Mouse (Mus musculus) adrenal gland, adult 8-10 months (tissue): ENCODE measurements around the gene Cacnb3. TPM values are rescaled to one million over a fixed set of nuclear protein-coding genes. Genes with fewer than 3 reads are reported as not detected.
"Not testable (repeated sequence)": the region's sequence is repeated elsewhere in the genome, so short reads cannot be mapped to it uniquely, and the experiment has no call there.

Source experiments
- DNase-seq: peaks from one replicate; pipeline ENCODE4 v3.0.0; 2022
- total RNA-seq, 4 experiments: library from RNA; stranded (reverse); gene quantifications; 2 replicates each; pipeline ENCODE4 v1.2.4; 2022

Cacnb3 gene
- total RNA-seq: 10 to 100 TPM; 13.4 to 19.6 (median 15.7) TPM

DNA sequence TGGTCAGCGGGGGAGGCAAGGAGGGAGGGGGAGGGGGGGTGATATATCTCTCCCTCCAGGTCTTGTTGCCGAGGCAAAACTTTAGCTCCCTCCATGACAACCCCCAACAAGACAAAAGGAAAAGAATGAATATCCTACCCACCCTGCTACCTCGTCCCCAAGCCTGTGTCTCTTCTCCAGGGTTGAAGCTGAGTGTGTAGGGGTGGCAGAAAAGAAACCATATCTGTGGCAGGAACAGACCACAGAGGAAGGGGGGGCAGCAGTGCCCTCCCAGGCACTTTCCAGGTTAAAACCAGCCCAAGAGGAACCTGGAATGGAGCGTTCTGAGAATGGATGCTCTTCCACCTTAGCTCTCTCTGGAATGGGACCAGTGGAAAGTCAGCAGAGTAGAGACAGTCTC lies at the start of gene Cacnb3:
Cacnb3 (plus strand) TSS at position 301 of the 400 bp plus-strand sequence.
- DNase-seq: no peak

DNA sequence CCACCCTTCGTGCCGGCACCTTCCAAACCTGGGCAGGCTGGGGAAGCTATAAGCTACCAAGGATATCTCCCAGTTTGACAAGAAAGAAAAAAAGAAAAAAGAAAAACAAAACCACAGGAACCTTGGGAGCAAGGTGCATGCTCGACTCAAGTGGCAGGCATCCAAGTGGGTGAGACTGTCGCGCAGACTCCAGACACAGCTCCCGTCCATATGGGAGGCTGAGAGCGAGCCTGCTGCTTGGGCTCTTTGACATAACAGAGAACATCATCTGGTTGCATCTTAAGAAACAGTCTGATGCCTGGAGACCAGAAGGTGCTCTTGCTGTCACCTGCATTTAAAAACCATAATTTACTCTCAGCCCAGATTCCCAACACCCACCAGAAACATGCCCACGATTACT lies 48.2 kb upstream of the Cacnb3 start:
- no peak for DNase-seq

DNA sequence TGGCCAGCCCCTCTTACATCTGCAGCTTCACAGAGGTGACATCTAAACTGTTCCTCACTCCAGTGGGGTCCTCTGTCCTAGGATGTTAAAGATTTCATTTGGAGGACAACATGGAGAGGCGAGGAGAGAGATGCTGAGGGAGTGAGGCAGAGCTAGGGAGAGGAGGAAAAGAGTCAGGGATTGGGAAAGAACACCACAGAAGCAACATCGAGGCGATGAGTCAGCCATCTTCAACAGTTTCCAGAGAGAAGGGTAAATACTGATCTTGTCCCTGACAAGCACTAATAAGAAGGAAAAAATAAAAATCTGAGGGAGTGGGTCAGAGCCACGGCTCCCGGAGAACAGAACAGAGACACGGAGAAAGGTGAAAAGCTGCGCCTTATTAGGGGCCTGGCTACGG lies 47.6 kb upstream of the Cacnb3 start:
- DNase-seq: no peak

DNA sequence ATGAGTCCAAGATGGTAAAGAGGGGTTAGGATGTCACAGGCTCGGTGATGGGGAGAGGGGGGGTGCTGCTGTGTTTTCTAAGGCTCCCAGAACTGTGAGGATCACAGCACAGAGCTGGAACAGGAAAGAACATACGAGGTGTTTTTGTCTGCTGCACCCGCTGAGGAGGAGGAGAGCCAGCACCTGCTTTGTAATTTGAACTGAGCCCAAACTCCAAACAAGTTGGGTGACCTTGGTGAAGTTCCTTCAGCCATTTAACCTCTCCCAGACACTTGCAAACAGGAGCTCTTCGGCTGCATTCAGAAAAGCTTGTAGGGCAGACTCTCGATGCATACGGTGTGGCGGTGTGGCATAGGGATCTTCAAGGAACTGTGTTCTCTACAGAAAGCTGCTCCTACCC lies 45.2 kb upstream of the Cacnb3 start:
- DNase-seq: no peak

DNA sequence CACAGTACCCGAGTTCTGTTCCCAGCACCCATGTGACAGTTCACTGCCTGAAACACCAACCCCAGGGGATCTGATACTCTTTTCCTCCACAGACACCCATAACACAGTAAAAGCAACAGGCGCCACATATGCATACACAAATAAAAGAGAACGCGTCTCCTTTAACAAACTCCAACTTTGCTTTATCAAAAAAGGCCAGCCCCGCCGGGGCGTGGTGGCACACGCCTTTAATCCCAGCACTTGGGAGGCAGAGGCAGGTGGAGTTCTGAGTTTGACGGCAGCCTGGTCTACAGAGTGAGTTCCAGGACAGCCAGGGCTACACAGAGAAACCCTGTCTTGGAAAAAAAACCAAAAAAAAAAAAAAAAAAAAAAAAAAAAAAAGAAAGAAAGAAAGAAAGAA lies 44.5 kb upstream of the Cacnb3 start:
- not testable (repeated sequence) for DNase-seq

DNA sequence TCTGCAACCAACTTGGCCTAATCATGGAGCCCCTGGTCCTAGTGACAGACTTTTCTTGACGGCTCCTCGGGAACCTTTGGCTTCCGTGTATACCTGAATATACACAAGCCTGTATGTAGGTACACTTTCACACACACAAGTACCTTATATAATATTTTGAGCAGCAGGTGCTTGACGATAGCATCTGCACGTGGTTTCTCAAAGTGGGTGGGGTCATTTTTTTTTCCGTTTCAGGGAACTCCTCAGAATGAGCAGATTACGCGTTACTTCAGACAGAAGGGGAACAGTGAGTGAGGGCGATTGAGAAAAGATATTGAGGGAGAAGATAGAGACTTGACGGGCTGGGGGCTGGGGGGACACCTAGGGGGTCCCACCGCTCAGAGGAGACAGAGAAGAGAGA lies 42.9 kb upstream of the Cacnb3 start:
- DNase-seq: no peak

DNA sequence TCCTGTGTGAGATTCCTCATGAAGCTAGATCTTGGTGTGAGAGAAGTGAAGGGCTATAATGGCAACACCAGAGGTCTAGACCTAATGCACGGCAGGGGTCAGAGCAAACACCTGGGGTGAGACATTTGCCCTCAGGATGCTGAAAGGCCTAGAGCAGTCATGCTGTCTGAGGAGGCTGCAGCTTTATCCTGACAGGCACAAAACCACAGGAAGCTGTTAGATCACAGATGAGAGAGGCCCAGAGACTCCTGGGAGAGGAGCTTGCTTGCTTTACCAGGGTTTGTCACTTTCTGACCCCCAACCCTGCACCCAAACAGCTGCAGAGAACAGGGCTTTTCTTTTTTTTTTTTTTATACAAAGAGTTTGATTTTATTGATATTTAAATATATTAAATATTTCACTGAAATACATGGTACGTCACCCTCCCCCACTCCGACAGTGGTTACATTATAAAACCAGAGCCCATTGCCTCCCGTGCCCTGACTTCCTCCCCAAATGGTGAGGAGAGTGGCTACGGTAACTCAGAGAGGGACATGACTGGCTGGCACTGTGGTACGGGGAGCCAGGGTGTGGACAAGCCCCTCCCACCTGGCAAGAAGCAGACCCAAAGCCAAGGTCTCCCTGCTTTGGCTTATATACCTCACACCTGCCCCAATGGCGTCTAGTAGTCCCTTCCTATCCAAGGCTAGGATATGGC lies 40.9 kb upstream of the Cacnb3 start:
- no peak for DNase-seq

DNA sequence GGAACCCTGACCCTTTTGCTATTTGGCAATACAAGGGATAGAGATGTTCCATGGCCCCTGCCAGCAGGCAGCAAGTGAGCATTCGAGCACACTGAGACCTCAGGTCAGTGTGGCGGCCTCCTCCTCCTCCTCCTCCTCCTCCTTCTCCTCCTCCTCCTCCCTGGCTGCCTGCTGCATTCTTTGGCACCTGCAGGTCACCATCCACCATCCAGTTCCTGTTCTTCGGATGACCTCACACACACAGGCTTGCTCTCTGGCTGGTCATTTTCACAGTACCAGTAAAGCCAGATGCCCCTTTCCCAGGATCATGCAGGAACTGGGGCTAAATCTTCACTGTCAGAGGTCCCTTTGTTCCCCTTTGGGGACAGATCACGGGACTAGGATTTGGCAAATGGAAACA lies 39.2 kb upstream of the Cacnb3 start:
- DNase-seq: no peak

DNA sequence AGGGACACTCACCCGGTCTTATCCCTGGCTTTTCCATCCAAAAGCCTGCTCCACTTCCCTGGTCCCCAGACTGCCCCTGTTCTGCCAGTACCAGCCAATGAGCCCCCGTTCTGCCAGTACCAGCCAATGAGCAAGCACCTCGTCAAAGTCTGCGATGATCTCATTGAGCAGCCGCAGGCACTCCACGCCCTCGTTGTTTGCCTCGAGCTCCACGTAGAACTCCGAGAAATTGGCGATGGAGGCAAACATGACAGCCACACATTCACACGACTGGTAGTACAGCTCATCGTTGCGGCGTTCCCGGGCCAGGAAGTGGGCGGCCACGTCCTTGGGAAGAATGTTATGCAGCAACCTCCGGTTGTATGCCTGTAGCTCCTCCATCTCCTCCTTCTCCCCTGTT lies 36.4 kb upstream of the Cacnb3 start:
- no peak for DNase-seq

DNA sequence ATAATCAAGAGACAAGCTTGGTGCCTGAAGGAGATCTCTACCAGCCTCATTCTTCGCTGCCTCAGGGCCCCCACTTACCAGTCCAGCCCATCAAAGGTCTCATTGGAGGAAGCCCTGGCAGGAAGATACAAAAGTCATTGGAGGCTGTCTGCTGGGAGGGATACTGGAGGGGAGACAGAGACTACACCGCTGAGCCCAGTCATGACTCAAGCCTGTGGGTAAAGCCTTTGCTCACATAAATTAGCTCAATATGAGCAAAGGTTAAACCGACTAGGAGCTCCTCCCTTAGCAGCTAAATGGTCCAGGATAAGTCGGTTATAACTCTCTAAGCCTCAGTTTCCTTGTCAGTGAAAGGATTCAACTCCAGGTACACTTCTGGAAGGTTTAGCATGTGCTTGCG lies 35.6 kb upstream of the Cacnb3 start:
- no peak for DNase-seq

DNA sequence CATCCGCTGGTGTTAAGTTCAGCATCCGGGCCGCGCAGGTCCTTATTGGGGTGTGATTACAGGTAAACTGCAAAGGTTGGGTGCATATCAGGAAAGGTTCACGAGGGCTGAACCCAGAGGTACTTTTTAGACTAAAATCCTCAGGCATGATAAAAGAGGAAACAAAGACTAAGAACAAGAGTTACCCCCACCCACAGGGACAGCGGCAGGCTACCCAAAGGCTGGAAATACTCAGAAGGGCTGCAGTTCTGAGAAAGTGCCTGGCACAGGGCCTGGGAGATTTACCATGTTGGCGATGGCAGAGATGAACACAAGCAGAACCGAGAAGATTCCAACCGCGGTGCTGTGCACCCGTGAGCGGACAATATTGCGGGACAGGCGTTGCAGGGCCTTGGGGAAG lies 34.0 kb upstream of the Cacnb3 start:
- DNase-seq: no peak

DNA sequence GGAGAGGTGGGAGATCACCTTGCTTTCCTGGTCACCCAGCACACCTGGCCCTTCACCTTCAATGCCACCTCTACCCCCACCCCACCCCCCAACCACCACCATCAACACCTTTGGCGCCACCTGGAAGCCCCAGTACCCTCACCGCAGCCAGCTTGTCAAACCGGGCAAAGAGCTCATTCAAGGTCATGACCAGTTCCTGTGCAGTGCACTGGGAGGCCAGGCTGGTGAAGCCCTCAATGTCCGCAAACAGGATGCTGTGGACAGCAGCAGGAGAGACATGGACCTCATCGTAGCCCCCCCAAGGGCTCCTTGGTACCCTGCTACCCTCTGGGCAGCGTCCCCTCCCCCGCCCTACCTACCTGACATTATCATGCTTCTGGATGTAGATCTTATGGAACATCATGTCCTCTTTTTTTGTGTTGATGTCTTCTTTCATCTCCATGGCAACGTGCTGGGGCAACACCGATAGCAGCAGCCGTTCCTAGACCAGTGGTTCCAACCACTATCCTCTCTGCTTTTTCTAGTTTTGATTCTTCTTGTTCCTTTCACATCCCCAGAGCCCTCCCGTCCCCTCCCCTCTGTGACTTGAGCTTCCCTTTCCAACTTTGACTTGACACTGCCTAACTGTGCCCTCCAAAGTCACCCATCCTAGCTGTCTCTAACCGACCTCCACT lies 30.5 kb upstream of the Cacnb3 start:
- DNase-seq: no peak

DNA sequence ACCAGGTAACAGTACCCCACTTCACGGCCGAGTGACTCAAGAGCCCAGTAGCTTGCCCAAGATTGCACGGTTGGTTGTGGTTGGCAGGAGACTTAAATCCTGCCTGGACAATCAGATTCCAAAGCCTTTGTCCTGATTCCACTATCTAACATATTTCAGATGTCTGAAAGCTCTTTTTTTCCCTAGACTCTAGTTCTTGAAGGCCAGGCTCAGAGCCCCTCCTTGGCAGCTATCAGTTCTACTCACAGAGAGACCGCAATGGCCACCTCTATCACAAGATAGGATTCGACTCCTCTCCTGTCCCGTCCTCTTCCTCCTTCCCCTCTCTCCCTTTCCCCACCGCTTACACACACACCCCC lies 28.8 kb upstream of the Cacnb3 start:
- DNase-seq: no peak

DNA sequence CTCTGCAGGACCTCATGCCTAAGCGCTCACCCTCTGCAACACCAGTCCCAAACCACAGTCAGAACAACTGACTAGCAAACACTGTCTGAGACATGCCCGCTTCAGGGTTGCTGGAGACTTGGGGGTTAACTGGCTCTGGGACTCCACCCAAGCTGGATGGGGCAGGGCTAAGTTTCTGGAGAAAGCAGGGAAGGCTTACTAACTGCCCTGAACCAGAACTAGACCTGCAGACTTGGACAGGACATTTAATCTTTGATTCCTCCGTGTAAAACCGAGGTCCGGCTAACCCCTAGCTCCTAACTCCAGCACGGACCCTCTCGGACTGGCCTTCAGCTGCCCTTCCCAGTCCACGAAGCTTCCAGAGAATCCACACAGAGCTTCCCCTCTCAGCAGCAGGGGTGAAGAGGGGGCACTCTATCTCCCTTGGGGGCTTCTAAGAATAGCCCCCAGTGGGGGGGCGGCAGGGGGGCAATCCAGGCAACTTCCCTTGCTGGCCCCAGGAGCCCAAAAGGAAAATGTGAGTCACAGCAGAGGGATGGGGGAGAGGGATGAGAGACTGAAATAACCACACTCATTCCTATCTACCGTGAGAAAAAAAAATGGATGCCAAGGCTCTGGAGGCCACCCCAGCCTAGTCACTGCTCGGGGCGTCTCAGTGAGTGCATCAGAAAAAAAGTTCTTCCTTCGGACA lies 28.3 kb upstream of the Cacnb3 start:
- DNase-seq: no peak

DNA sequence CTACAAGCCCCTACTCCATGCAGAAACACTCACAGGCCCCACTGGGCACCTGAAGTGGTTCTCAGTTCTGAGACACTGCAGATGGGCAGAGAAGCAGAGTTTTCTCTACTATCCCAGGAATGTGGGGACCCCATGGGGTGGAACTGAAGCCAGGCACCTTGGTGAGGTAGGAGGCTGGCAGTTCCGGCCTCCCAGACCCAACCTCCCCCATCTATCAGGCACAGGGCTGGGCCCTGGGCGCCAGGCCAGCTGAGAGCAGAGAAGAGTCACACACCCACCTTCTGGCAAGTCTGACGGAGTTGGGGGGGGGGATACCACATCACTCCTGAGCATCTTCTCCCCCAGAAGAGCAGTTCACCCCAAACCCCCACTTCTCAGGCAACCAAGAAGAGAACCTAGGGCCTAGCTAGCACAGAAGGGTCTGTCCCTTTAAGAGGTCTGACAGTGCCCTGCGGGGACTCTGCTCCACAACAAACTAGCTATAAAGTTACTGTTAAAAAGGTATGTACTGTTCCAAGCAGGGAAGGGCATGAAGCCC lies 27.6 kb upstream of the Cacnb3 start:
- no peak for DNase-seq

DNA sequence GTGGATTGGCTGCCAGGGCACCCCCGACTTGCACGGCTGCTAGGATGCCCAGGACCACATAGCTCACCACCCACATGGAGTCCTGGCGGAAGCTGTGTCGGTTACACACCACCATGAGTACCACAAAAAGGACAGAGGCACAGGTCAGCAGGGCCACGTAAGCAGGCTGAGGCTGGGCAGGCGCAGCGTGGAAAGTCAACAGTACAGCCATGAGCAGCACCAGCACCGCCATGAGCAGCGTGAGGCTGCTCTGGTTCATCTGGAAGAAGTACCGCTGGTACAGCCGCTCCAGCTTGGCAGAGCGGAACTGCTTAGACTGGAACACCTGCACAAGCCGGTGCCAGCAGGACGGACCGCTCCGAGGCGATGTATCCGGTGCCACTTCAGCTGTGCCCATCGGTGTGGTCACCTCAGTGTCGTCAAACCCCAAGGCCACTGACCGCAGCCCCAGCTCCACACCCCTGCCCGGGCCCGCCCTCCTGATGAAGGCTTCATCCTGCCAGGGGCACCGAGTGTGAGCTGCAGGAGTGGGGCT lies 26.5 kb upstream of the Cacnb3 start:
- no peak for DNase-seq

DNA sequence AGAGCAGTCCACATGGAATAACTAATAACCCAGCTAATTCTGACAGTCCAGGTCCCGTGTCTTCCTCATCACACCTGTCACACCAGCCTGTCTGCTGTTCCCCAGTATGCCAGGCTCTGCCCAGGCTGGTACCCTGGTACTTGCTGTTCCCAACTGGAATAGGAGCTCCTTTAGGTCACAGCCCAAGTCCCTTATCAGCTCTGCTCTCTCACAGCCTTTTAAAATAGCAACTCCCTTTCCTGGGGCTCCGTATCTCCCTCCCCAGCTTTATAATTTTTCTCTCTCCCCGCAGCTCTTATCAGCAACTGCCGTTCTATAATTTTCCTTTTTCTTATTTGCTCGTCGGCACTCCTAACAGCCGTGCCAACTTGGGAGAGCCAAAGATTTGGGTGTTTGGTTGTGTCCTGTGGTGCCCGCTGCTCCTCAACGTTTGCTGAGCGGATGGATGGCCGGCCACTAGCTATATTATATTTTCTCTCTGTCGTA lies 24.5 kb upstream of the Cacnb3 start:
- no peak for DNase-seq

DNA sequence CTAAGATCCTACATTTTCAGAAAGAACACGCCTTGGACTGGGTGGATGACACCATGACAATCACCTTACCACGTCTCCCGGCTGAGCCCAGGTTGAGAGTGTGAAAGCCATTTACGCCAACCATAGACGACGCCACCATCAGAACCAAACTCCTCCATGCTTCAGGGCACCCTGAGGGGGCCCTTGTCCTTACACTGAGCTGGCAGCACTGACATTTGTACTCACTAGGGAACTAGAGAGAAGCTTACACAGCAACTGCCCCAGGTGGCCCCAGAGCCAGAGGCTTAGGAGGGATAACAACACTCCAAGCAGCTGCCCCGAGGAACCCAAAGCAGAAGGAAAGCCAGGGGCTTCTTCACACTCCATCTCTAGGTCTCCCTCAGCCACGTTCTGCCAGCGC lies 23.9 kb upstream of the Cacnb3 start:
- DNase-seq: no peak

DNA sequence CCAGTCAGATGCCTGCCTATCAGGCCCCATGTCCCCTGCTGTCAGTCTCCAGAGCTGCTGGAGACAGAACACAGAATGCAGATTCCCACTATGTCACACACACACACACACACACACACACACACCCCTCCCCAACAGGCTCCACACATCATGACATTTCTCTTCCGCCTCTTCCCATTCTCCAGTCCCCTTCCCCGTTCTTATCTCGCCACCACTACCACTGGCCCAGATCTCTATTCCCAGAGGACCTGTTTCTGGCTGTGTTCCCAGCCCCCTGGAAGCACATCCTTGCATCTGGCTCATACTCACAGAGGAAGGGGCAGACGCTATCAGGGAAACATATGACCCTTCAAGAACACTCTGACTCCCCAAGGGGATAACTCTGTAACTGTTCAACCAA lies 23.1 kb upstream of the Cacnb3 start:
- DNase-seq: peak; percentile 51

DNA sequence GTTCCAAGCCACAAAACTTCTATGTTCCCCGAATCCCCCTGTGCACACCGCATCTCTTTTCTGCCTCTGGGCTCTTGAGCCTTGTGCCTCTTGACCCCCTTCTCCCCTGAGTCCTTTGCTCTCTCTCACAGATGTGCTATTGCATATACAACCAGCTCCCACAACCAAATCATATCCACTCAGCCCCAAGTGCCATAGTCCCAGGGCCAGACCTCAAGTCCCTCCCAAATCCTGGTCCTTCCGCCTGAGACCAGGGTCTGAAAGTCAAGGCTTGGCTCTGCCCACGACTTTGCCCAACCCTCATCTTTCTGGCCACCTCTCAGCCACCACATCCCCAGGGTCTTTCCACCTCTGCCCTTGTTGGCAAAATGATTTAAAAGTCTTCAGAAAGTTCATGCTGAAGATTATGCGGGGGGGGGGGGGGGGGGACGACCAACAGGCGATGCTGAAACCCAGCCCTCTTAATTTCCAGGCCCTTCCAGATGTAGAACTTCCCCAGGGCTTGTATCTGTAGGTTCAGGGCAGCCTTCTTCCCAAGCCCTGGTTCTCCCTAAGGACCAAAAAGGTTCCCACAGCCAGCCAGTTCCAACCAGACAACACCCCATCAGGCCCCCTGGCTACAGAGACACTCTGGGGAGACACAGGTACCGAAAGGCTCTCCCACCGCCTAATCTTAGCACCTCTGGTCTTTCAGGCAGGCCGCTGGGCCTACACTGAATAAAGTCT lies 22.4 kb upstream of the Cacnb3 start:
- no peak for DNase-seq

DNA sequence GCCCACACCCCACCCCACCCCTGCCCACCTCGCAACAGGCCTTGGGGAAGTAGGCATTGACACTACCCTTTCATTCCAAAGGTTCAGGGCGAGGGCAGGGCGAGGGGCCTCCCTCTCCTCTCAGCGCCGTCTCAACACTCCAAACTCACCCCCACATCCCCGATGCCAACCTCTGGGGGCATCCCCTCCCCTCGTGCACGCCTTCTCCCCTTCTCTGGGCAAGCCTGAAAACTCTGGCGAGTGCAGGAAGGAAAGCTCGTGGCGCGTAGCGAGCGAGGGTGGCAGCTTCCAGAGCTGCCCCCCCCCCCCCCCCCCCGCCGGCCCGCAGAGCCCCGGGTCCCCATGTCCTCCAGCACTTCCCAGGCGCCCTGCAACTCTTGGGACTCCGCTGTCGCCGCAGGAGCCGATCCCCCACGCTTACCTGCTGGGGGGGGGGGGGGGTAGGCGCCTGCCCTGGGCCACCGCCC lies 21.8 kb upstream of the Cacnb3 start:
- DNase-seq: no peak

DNA sequence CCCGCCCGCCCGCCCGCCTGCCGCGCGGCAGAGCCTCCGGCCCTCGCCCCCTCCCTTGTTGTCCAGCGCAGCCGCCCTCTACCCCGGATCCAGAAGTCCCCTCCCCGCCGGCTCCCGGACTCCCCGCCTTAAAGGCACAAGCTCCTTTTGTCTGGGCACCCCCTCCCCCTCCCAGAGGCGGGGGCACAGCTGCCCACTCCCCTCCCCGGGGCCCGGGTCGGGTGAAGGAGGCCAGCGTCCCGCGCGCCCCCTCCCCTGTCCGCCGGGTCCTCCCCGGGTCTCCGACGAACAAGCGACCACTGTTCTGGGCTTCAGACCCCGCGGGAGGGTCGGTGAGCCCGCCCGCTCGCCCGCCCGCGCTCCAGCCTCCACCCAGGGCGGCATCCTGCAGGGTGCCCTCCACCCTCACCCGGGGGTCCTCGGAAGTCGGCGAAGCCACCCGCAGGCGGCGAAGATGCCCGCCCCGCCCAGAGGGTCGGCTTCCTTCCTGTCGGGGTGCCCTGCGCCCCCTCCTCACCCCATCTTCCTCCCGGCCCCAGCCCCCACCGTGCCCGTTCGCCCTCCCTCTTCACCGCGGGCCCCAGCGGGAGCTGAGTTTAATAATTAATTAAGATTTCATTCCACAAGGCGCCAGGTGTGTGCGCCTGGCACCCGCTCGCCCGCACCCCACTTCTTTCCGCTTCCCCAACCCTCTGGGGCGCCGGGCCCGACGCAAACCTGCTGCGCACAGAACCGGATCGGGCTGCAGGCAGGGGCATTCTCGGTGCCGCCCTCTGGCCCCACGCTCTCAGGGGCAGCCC lies 21.1 kb upstream of the Cacnb3 start, which contains the start of gene Adcy6:
Adcy6 (minus strand) TSS at position 746 of the 800 bp plus-strand sequence.
- DNase-seq: peak; percentile 61
